Mouse (Mus musculus): ENCODE data around the gene Zfp513. TPM values are rescaled to one million over a fixed set of nuclear protein-coding genes. Genes with fewer than 3 reads are reported as not detected.
A peak's percentile ranks its signal among the peaks of the same experiment; 100 is the strongest.
"Not testable (repeated sequence)": the region's sequence is repeated elsewhere in the genome, so short reads cannot be mapped to it uniquely, and the experiment has no call there.

Gene Zfp513
- total RNA-seq (2021), result 1 to 10 TPM; 7.6 to 8.5 TPM
- long read RNA-seq, experiment 1, transcript Zfp513-202 (4 exons, 2,228 nt), result major isoform, 11 of 13 reads
- long read RNA-seq, experiment 1, partial matches to known transcripts, result 0 of 13 reads
- long read RNA-seq, experiment 1, other reads (novel, unspliced or antisense), result 2 of 13 reads
- long read RNA-seq, experiment 2, partial matches to known transcripts, result 2 of 7 reads
- long read RNA-seq, experiment 2, other reads (novel, unspliced or antisense), result 2 of 7 reads

DNA sequence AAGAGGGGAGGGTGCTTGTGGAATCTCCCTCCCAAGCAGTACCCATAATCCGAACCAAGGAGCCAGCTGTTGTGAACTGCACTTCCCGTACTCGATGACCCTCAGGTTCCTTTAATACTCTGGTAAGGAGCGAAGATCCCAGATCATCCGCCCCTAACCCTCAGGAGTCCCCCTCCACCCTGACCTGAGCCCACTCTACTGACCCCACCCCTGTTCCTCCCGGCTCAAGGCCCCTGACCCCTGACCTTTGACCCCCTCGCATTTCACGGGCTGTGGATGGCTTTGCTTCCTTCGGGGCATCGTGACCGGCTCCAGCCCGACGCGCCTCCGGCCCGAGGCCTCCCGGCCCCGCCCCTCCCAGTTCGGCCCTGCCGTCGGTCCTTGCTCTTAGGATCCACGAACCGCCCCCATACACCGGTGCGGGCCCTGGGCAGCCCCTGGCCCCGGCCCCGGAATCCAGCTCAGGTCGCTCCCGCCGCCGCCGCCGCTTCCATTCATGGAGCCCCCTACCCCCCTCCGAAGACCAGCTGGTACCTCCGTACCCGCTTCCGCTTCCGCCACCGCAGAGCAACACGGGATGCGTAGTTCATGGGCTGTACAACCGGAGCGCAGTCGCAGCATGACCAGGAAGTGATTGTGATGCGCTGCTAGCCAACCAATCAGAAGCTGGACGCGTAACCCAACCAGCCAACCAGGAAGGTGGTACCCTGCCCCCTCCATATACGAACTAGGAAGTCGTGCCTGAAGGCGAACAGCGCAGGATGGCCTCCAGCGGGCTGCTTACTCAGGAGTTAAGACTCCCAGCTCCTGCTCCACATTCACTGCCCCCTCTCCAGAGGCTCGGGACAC lies at the start of gene Zfp513:
Gene Zfp513 (minus strand): TSS at position 562 of the 849 bp plus-strand sequence.
- DNase-seq, result peak; percentile 95 to 99

DNA sequence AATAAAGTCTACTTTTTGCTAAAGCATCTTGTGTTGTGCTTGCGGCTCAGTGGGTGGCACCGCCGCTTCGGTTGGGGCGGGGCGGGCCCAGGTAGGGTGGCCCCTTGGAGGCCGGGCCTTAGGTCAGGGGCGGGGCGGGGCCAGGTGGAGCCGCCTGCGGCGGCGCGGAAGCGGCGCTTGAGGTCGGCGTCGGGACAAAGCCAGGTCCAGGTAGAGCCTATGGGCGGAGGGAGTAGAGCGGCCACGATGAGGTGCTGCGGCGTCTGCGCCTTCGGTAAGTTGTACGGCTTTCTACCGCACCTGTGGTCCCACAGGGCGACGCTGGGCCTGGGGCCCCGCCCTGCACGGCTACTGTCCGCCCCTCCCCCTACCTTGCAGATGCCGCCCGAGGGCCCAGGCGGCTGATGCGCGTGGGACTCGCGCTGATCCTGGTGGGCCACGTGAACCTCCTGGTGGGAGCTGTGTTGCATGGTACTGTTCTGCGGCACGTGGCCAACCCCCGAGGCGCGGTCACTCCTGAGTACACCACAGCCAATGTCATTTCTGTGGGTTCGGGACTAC lies 49.5 kb upstream of the Zfp513 start, which contains the start of gene Krtcap3:
Gene Krtcap3 (plus strand): TSS at position 151 of the 561 bp plus-strand sequence.
- peak in 1 of 2 experiments; percentile 20 for DNase-seq

DNA sequence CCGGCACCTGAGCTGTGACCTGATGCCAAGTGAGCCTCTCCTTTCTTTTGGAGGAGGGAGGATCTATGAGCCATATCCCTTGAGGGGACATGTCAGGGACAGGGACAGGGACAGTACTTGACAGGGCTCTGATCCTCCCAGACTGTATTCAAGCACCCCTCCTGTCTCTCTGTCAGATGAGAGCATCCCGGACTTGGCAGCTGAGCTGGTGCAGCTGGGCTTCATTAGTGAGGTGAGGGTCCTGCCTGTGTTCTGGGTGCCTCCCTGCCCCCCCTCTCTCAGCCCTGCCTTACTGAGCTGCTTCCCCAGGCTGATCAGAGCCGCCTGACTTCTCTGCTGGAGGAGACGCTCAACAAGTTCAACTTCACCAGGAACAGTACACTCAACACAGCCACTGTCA lies 48.6 kb upstream of the Zfp513 start:
- DNase-seq, result no peak

DNA sequence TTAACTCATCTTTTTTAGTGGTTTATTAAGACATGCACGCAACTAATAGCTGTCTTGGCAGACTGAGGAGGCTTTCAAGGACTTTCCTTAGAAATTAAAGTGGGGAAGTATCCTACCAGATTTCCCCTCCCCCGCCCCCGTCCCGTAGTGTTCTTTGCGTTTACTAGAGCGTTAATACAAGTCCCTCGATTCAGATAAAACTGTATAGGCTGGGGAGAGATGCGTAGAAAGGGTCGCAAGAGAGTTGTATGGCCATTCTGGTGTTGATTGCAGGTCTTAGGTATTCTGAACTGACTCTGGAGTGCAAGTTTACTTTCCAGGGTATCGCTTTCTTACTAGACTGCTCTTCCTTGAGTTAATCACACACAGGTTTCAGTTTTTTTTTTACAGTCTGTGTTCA lies 40.1 kb upstream of the Zfp513 start:
- DNase-seq, result no peak

DNA sequence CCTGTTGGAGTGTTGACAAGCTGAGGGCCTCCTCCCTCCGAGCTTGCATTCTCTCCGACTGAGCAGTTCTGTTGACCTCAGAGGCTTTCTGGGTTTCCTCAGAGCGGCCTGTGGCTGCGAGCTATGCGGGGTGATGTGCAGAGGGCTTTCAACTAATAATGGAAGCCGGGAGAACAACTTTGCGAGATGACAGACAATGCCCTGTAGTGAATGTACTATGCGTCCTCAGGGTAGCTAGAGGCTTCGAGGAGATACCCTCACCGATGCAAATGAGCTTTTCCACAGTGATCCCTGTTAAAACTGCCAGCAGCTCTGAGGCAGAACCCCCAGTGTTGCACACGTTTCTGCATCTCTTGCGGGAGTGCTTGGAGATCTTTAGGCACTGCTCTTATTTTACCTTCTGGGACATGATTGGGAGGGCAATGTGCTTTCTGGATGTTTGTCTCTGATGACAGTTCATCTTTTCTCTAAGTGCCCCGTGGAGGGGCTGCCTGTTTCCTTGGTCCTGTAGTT lies 39.5 kb upstream of the Zfp513 start:
- DNase-seq, result no peak

DNA sequence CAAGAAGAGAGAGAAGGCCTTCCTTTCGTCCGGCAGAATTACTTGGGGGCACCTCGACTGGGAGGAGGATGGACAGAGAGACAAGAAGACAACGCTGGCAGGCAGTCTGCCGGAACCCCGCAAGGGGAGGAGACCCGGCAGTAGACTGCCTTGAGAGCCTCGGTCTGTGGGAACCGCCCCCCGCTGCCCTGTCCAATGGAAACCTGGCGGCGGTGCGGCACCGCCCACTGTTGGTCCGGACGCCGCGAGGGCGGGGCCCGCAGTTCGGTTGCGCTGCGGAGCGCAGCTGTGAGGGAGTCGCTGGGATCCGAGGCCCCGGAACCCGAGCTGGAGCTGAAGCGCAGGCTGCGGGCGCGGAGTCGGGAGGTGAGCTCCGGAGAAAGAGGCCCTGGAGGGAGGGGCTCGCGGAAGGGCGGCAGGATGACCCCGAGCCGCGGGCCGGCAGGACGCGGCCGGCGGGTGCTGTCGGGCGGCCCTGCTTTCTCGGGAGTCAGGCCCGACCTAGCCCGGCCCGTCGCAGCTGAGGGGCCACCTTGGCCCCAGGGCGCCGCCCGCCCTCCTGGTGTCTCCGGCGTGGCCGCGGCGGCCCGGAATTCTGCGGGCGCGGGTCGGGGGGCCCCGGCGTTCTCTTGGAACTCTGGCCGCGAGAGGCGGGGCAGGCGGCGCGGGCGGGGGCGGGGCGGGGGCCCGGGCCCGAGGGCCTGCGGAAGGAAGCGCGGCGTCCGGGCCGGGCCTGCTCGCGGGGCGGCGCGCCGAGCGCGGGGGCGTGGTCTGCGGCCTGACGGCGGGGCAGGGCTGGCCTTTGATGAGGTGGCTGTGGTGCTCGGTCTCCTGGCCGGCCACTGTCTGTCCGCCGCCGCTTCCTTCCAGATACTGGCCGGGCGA lies 38.8 kb upstream of the Zfp513 start, which contains the start of the genes Nrbp1 and Gm9970:
Gene Nrbp1 (plus strand): TSS at position 228 of the 885 bp plus-strand sequence.
Gene Gm9970 (minus strand): TSS at position 596 of the 885 bp plus-strand sequence.
- peak; percentile 95 to 98 for DNase-seq

DNA sequence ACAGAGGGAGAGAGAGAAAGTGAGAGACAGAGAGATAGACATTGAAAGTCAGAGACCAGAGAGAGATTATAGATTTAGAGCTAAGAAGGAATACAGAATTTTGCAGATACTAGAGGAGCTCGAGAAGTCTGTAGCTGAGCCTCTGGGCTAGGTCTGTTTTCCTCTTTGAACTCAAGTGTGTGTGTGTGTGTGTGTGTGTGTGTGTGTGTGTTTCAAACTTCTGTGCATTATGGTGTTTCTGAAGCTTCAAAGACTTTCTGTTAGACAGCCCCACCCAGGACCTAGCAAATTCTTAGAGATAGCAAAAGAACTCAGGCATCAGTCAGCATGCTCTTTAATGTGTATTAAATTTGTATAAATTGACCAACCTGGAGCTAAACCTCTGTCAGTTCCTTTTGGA lies 24.5 kb upstream of the Zfp513 start:
- DNase-seq, result no peak

DNA sequence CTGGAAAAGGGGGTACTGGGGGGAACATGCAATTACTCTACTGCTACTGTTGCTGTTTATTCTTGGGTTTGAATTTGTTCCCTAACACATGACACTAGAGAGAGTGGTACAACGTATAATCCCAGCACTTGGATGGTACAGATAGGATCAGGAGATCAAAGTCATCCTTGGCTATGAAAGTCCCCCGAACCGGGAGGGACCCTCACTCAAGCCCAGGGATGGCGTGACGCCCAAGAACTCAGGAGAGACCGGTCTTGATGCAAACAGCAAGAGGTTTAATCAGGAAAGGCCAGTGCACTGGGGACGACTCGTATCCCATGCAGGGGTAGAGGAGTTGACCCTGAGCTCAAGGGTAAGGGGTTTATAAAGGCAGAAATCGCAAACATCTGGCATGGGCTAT lies 20.6 kb upstream of the Zfp513 start:
- no peak for DNase-seq

DNA sequence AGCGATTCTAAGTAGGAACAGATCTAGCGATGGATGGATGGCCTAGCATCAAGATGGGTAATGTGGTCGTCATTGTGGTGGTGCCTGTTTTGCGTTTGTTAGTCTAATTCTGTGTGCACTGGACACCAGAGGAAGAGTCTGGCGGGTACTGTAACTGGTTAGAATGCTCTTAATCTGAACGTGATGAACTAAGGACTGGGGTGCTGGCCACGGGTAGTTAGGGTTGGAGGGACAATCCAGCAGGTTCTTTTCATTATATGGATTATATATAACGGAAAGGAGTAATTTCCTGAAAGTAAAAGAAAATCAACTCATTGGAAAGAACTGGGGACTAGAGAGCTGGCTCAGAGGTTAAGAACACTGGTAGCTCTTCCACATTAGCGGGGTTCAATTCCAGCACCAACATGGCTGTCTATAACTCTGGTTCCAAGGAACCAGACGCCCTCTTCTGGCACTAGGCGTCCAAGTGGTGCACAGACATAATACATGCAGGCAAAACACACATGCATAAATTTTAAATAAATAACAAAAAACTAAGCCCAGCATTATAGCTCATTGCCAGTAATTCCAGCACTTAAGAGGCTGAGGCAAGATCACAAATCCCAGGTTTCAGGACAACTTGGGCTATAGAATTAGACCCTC lies 19.3 kb upstream of the Zfp513 start:
- DNase-seq, result peak in 1 of 2 experiments; percentile 20

DNA sequence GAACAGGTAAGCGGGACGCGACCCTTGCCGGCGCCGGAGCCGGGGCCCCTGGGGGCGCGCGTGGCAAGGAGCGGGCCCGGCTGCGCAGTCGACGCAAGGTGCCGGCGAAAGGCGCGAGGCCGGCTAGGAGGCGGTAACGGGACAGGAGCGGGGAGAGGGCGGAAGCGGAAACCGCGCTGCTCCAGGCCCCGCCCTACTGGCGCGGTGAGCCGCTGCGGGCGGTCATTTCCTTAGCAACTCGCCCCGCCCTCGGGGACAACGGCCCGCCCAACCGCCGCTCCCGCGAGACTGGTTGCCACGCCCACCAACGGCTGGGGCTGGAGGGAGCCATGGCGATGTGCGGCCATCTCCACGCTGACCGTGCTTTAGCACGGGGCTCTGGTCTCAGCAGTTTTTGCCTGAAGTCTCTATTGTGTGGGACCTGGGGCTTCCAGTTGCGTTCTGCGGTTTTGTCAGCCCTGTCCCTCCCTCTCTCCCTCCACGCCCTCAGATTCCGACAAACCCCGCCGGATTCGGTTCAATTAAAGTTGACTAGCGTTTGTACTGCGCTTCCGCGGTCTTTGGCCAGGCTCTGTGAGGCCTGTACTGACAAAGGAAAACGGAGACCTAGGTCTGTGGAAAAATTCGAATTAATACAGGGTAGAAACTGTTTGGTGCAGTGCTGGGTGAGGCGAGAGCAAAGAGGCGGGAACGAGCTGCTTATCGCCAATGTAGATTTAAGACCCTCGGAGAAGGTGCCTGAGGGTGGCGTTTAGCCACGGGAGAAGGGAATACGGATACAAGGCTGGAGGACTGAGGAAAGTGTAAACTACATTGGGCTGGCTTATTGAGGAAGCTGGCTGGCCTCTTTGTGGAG lies 18.6 kb upstream of the Zfp513 start, which contains the start of gene Ppm1g:
Gene Ppm1g (minus strand): TSS at position 240 of the 856 bp plus-strand sequence.
- DNase-seq, result peak; percentile 98 to 99

DNA sequence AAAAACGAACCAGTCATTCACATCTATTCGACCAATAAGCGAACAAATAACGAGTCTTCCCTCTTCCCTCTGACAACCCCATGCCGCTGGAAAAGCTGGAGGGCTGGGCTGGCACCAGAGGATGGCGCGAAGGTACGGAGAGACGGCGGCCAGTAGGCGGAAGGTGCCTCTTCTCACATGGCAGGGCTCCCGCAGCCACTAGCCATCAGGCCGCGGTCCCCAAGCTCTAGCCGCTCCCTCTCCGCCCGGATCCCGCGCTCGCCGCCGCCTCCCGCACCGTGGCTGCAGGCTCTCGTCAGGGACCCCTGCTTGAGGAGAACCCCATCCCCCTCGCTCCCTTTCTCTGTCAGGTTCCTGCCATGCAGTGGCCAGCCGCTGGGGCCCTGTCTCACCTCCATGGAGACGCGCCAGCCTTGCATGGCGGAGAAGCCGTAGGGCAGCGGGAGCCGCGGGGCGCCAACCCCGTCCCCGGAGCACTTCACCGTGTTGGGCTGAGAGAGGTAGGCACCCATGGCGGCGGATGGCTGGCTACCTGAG lies 17.9 kb upstream of the Zfp513 start:
- peak; percentile 51 to 64 for DNase-seq

DNA sequence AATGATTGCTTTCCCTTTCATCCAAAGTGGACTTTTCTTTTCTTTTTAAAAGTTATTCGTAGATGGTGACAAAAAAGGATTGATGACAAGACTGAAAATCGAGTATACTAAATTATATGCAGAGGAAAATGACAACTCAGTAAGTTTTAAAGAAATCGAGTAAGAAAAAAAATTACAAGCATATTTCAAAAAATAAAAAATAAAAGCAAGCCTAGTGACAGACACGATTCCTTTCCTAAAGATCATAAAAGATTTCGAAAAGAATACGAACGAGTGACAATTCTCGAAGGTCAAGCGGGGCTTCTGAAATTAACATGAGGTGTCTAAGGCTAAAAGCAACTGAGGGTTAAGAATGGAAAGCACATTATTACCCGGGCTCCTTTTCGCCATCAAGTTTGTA lies 17.4 kb upstream of the Zfp513 start:
- DNase-seq, result no peak

DNA sequence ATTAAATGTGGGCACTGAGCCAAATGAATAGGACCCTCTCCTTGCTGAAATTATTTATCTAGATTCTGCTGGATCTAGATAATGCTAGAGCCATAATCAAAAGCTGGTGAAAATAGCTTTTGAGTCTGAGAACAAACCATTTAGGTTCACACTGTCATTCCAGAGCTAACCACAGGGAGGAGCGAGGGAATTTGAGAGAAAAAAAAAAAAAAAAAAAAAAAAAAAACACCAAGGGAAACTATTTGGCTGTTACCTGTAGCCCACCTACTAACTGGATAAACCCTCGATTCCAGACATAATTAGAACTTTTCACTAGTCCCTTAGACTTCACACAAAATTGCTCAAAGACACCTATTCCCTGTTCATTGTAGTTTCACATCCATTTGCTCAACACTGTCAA lies 17.0 kb upstream of the Zfp513 start:
- DNase-seq, result no peak

DNA sequence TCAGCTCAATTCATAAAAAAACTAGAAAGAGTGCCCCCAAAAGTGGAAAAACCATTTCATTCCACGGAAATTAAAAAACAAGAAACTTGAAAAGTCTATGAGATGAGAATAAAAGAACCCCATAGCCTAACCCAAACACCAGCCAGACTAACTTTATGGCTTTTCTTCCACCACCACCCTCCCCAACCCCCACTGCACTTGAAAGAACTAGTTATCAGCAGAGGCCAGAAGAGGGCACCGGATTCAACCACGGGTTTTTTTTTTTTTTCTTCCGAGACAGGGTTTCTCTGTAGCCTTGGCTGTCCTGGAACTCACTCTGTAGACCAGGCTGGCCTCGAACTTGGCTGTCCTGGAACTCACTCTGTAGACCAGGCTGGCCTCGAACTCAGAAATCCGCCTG lies 16.2 kb upstream of the Zfp513 start:
- no peak for DNase-seq

DNA sequence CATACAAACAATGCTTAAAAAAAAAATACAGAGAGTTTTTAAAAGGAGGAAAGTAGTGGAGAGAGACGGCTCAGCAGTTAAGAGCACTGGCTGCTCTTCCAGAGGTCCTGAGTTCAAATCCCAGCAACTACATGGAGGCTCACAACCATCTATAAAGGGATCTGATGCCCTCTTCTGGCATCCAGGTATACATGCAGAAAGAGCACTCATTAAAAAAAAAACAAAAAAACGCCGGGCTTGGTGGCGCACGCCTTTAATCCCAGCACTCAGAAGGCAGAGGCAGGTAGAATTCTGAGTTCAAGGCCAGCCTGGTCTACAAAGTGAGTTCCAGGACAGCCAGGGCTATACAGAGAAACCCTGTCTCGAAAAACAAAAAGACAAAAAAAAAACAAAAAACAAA lies 14.5 kb upstream of the Zfp513 start:
- not testable (repeated sequence) for DNase-seq

DNA sequence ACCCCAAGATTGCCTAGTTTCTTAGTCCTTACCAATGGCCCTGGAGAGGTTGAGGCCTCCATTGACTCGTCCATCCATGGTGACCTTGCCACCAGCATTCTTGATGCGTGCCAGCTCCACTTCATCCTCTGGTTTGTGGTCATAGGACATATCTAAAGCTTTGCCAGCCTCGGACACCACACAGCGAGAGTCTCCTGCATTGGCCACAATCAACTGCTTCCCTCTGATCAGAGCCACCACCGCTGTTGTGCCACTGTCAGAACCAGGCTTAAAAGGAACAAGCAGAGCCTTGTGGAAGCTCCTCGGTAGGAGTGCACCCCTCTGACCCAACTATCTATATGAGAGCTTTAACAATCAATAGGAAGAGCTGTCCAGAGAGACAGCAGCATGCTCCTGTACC lies 2.3 kb upstream of the Zfp513 start:
- no peak for DNase-seq

DNA sequence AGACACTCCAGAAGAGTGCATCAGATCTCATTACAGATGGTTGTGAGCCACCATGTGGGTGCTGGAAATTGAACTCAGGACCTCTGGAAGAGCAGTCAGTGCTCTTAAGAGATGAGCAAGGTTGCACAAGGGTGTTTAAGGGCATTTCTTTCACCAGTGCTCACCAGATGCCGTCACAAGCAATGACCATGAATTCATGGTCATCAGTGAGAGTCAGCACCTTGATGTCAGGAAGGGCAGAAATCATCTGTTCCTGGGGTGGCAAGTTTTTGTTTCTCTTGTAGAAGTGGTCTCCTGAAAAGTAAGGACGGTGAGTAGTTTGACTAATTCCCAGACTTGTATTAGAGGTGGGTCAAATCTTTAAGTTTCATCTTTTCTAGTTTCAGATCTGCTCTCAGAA lies 1.8 kb upstream of the Zfp513 start:
- no peak for DNase-seq

DNA sequence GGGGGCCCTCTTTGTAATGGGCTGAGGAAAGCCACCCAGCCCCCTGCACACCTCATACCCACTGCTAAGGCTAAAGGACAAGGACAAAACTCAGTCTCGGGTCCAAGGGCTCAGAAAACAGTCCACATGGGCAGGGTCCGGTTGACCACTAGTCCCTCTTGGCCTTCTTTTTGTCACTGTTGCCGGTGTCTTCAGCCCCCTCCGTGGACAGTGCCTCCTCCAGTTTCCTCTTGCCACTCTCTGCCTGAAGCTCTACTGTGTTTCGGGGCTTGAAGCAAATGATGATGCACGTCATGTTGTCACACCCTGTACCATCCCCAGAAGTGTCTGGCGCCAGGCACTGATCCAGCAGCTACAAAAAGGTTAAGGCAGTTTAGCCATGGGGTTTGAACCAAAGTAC lies 830 bp upstream of the Zfp513 start:
- no peak for DNase-seq

DNA sequence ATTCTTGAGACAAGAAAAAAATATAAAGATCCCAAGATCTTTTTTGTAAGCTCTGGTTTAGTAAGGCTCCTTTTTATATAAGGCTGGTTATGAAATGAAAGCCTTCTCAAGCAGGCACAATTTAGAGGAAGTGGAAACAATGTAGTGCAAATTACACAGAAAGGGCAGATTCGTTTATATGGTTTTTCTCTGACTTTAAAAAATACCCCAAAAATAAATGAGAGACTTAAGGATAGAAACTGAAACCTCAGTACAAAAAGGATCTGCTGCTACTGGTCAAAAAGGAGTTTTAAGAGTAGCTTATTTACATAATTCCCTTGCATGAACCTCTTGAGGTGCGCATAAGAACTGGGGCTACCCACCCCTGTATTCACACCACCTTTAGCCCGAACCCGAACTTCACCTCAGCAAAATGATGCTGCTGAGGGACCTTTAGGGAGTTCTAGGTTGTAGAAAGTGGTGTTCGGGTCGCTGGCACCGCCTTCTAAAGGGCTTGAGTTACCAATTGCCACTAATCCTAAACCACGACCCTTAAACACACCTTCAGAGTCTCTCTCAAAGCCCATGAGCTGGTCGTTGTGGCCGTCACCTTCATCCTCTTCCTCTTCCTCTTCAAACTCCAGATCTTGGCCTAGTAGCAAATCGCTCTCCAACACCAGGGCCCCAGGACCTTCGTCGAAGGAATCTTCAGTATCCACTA lies 911 bp downstream of the Zfp513 start:
- DNase-seq, result no peak

All from heart, adult 18-20 months (tissue).